Mouse (Mus musculus) cortical plate, adult 2 months (tissue): ENCODE data around the gene Slc22a20.

Experiments
- CTCF ChIP-seq: fragments of 200-500 bp; IDR thresholded peaks from 2 replicates; pipeline ENCODE4 v1.5.1; 2011; ENCODE audit warnings: mild to moderate bottlenecking, control low read depth, low read length; ENCODE audit not compliant: insufficient read depth; ENCODE audit errors: extremely low read depth
- POLR2A ChIP-seq: fragments of 200-500 bp; IDR thresholded peaks from 2 replicates; pipeline ENCODE4 v1.6.1; 2011; ENCODE audit warnings: mild to moderate bottlenecking, low read length, control low read depth; ENCODE audit not compliant: insufficient read depth; ENCODE audit errors: extremely low read depth

- TF ChIP-seq CTCF = no peak
- no peak for TF ChIP-seq POLR2A
Observed at GRCm38 (mm10) chr19:5965910-5966309, 20.0 kb downstream of the Slc22a20 start.
